Mouse (Mus musculus): ENCODE measurements around the gene Hs6st3.

GRCm38 (mm10) chr14:119138786-119139100 is 602 bp downstream of the Hs6st3 start:
- TF ChIP-seq CTCF (IDR thresholded peaks at IDR 0.05; ENCODE audit: low read depth, low read length) (no peak), POLR2A (IDR thresholded peaks at IDR 0.05; ENCODE audit: insufficient read depth, low read length) (no peak)

Measured in ES-Bruce4 (cell line).